Mouse (Mus musculus): Measurements from ENCODE around the gene Gm20431.

Gm20431 gene

GRCm38 (mm10) chr2:167688498-167689451 lies 27.5 kb upstream of the Gm20431 start, which contains the start of gene Cebpb:
Cebpb (plus strand) TSS chr2:167688915.
- DNase-seq: peak; percentile 82 to 83

DNA sequence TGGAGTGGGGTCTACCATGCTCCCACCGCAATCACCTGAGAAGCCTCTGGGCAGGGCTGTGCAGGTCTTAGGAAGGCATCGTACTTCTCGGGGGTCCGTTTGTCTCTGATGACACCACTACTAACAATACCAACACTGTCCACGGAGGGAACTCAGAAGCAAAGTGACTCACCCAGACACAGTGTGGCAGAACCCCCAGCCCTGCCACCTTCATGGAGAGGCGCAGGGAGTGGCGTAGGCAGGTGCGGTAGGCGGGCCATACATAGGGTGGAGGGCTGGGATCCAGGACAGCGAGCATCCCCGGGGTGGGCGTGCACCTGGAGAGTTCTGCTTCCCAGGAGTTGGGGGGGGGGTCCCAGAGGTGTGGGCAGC lies 26.8 kb upstream of the Gm20431 start:
- DNase-seq: no peak

- peak in 1 of 2 experiments; percentile 33 for DNase-seq
These were observed 26.4 kb upstream of the Gm20431 start for GRCm38 (mm10) chr2:167687651-167688101.

DNA sequence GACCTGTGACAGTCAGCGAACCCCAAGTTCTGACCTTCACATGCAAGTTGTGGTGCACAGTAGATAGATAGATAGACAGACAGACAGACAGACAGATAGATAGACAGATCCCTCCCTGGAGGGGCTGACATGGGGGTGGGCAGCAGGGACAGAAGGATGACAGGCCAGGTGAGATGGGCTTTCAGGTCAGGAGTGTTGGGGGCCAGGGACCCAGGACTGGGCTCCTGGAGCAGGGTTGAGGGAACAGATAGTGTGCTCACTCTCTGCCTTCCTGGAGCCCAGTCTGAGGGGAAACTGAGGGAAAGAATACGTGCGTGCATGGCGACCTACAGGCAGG lies 25.9 kb upstream of the Gm20431 start:
- no peak for DNase-seq

DNA sequence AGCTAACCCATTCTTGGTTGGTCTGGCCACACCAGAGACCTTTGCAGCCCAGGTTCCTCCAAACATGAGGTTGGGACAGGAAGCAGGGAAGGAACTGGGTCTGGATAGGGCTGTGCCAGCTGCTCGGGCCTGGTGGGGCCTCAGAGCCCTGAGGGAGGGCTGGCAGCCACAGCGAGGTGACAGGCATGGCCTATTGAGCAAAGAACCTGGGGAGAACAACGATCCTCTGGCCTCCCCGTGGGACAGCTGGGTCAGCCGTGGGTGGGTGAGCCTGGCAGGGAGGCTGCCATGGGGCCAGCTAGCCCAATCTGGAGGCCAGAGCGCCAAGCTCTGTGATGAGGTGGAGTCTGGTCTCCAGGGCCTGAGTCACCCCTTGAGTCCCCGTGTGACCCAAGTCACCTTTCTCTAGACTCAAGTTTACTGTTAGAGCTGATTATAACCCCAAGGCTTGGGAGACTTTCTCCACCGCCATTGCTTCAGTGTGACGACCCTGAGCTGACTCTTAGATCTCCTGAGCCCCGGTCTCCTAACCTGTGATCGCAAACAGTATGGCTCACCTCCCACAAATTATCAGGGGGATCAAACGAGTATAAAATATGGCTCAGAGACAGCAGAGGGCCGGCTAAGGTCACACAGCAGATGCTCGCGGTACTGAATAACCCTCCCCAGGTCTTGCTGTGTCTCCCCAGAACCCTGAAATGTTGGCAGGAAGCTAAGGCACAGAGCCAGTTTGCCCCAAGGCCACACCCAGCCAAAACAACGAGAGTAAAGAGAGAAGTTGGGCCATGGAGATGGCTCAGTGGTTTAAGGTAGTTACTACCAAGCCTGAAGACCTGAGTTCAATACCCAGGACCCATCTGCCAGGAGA lies 25.3 kb upstream of the Gm20431 start:
- DNase-seq: no peak

DNA sequence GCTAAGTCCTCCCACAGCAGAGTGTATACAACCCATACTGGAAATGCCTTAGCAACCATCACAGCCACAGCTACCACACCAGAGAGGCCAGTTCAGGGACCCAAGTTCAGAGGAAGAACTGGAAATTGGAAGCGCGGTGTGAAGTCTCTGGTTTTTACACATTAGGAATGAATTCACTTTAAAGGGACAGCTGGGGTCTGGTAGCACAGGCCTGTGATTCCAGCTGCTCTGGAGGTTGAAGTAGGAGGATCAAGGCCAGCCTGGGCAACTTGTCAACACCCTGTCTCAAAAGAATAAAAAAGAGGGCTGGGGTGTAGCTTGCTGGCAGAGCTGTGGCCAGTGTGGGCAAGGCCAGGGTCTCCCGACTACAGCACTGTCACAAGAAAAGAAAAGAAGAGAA lies 24.6 kb upstream of the Gm20431 start:
- DNase-seq: no peak

DNA sequence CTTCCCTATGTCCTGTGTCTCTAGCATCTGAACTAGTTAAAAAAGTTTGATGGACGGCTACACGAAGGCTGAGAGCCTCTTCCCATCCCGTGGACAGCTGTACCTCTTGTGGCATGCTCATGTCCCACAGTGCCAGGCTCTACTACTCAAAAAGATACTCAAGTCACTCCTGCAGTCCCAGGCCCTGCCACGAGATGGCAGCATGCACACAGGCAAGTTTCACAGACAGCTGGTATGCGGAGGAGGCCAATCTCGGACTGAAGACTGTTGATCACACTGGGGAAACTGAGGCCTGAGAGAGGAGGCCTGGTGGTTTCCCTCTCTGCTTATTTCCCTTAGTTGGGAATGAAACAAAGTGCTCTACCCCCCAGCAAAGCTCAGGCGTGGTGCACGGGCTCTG lies 23.8 kb upstream of the Gm20431 start:
- DNase-seq: peak; percentile 97 to 99

GRCm38 (mm10) chr2:167683721-167684120 lies 22.4 kb upstream of the Gm20431 start:
- DNase-seq: no peak

DNA sequence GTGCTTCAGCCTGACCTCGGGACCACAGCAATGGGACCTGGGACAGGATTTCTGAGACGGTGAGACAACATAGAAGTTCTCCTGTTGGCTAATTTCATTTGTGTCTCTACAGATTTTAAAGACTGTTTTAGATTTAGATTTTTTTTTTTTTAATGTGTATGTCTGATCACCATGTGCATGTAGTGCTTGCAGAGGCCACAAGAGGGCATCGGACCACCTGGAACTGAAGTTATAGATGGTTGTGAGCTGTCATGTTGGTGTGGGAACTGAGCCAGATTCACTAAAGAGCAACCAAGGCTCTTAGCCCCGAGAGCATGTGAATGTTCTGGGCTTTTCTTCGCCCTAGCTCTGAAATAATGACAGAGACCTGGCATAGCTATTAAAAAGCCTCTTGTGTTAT lies 19.4 kb upstream of the Gm20431 start:
- peak; percentile 73 to 78 for DNase-seq

GRCm38 (mm10) chr2:167679902-167680430 lies 18.7 kb upstream of the Gm20431 start:
- DNase-seq: peak; percentile 93 to 96

DNA sequence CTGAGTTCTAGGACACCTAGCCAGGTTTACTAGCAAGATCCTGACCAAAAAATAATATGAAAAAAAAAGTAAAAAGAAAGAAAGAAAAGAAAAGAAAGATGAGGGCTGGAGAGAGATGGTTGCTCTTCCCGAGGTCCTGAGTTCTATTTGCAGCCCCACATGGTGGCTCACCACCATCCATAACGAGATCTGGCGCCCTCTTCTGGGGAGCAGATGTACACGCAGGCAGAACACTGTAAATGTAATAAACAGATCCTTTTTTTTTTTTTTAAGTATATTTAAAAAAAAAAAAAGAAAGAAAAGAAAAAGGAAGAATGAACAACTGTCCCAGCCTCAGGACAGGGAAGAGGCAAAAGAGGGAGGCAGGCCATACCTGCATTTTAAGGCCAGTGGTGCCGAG lies 17.3 kb upstream of the Gm20431 start:
- DNase-seq: no peak

DNA sequence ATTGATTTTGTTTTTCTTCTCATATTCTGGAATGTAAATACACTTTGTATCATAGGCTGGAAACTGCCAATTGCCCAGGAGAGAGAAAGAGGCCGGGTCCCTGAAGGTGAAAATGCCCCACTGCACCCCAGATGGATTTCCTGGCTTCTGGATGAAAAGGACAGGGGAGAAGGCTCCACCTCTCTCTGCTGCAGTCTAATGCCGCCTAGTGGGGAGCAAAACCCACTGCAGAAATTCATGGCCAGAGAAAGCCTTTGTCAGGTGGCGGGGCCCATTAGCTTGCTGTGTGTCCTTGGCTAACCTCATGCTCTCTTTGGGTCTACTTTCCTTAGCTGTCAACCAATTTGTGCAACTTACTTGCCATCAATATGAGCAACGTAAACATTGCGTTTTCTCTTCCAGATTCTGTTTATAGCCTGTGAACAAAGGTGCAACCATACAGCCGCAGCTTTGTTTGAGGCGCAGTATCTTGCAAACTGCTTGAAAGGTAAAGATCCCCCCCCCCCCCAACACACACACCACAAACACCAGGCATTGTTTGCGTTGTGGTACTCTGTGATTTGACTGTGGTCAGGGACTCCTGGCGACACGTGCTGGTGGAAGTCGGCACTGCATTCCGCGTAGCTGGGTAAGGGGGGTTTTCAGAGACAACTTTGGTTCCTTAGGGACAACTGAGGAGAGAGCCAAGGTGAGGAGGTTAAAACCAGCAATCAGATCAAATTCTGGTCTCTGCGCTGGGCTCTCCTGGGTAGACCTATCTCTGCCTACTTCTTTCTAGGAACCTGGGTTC lies 14.0 kb upstream of the Gm20431 start:
- peak; percentile 65 to 66 for DNase-seq

DNA sequence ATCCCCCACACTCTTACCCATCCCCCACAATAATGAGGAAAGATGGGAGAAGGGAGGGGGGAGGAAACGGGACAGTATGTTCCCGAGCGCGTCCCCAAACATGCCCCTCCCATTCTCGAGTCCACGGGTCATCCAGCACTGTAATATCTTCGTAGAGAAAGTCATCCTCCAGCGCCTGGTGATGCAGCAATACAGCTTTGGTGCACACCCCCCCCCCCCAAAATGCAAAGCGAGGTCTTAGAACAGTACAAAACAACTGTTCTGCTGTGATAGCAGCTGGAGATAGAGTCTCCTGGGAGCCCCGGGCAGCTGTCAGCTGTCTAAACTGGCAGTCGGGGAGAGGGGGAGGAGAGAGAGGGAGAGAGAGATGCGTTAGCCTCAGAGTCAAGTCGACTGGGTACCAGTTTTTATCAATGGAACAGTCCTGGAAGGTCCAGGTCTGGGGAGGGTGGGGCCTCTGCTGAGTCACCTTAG lies 11.0 kb upstream of the Gm20431 start:
- DNase-seq: peak in 1 of 2 experiments; percentile 52

DNA sequence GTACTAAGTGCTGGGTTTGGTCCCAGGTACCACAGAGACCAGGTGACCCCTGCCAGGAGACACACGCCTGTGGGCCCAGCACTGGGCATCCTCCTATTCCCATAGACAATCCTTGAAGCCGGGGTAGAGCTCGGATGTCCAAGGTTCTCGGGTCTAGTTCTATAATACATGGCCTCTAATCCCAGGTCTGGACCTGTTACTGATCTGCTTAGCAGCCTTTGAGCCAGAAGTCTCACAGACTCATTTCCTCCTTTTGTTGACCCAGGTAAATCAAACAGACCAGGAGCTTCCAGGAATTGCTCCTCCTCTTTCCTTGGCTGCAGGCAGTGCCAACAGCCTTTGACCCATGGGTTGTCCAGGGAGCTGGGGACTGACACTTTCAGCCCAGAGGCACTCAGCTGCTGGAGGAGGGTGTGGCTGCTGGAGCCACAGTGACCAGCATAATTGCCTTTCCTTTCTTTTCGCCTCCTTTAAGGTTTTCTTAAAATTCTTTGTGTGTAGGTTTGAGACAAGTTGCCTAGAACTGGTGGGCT lies 9.9 kb upstream of the Gm20431 start:
- no peak for DNase-seq

- no peak for DNase-seq
These were observed 8.1 kb upstream of the Gm20431 start for GRCm38 (mm10) chr2:167669398-167669797.

DNA sequence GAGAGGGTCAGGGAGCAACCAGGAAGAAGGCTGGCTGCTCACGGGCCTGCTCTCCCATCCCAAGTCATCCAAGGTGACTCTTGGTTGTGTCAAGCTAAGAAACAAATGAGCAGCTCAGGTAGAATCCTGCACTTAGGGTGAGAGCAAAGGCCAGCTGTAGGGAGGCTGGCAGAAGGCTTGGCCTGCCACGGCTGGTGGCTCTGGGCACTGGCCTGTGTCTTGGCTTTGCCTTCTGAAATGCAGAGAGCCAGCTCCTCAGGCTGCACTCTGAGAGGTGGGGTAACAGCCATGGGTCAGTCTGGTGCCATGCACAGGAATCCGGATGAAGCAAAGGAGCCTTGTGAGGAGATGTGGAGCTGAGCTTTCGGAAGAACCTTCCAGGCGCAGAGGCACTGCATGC lies 7.1 kb upstream of the Gm20431 start:
- no peak for DNase-seq

- DNase-seq: no peak
These were observed 4.8 kb upstream of the Gm20431 start for GRCm38 (mm10) chr2:167665972-167666713.

DNA sequence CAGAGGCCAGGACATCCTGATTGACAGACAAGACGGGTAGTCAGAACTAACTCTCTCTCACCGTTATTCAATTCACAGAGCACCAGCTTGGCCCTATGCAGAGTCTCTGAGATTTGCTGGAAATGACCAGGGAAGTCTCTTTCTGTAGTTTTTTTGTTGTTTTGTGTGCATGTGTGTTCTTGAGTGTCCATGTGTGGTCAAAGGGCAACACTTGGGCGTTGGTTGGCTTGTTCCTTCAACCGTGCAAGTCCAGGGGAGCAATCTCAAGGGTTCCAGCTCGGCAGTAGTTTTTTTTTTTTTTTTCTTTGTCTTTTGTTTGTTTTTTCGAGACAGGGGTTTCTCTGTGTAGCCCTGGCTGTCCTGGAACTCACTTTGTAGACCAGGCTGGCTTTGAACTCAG lies 1.4 kb upstream of the Gm20431 start:
- DNase-seq: no peak

- DNase-seq: peak; percentile 38 to 48
These were observed 705 bp downstream of the Gm20431 start for GRCm38 (mm10) chr2:167660611-167660971.

GRCm38 (mm10) chr2:167659847-167660610 lies 1.3 kb downstream of the Gm20431 start:
- peak; percentile 77 to 78 for DNase-seq
